Mouse (Mus musculus) stomach, postnatal 0 days (tissue): ENCODE data around the gene Vezf1.

ENCODE experiments used
- CTCF ChIP-seq: IDR thresholded peaks from 2 replicates; pipeline ENCODE4 v1.5.1; 2016; ENCODE audit warnings: antibody characterized with exemption, low read depth, mild to moderate bottlenecking, moderate library complexity
- EP300 ChIP-seq: optimal IDR thresholded peaks from 2 replicates; pipeline ENCODE3; 2016; ENCODE audit warnings: antibody characterized with exemption

DNA sequence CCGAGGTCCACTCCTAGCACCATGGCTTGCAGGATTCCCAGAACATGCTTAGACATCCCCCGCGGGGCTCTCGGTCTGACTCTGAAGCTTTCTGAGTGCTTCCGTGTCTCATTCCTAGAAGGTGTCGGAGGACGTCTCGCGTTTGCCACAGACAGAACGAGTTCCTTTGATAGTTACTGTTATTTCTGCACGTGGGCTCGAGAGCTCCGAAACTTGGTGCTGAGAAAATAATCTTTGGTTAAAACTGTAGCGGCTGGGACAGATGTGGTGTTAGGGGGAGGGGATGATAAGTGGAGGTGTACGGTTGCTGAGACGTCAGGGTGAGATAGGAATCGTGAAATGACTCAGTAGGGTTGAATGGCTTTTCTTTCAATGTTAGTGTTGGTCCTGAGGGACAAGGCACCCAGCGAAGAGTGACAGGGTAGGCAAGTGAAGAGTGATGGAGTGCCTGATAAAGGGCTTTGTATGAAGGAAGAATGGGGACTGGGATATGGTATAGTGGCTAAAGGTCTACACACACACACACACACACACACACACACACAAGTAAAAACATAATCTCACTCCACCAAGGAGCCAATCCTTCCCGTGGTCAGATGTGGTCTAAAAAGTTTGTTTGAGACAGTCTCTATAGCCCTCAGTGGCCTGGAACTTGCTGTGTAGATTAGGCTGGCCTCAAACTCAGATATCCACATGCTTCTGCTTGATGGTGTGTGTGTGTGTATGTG lies 35.3 kb downstream of the Vezf1 start:
- TF ChIP-seq CTCF (no peak), EP300 (no peak)
